Mouse (Mus musculus) myocyte (in vitro differentiated cells): ENCODE measurements around the gene Fbxl14.

Experiments
- CEBPB ChIP-seq: IDR thresholded peaks from 2 replicates; pipeline ENCODE4 v1.6.1; 2011; ENCODE audit warnings: mild to moderate bottlenecking, moderate library complexity; ENCODE audit not compliant: poor library complexity, insufficient read depth, severe bottlenecking
- MAX ChIP-seq: IDR thresholded peaks from one replicate; pipeline ENCODE4 v1.6.1; 2011; ENCODE audit warnings: low read depth, mild to moderate bottlenecking, control low read depth
- MYOG ChIP-seq, 3 experiments: IDR thresholded peaks; one replicate each; pipeline ENCODE4 v1.6.1; 2011; ENCODE audit warnings: control low read depth in 2 of 3, low read depth in 2 of 3, mild to moderate bottlenecking in 2 of 3; ENCODE audit not compliant: insufficient read length in 2 of 3, control insufficient read depth in 1 of 3, insufficient read depth in 1 of 3
- POLR2A ChIP-seq: IDR thresholded peaks from one replicate; pipeline ENCODE4 v1.6.1; 2011; ENCODE audit warnings: low read depth, mild to moderate bottlenecking, control low read depth, moderate library complexity; ENCODE audit not compliant: insufficient read length
- SRF ChIP-seq: IDR thresholded peaks from one replicate; pipeline ENCODE4 v1.6.1; 2011; ENCODE audit warnings: low read depth; ENCODE audit not compliant: control insufficient read depth, insufficient read length
- TCF12 ChIP-seq: IDR thresholded peaks from one replicate; pipeline ENCODE4 v1.6.1; 2011; ENCODE audit warnings: mild to moderate bottlenecking, control low read depth; ENCODE audit not compliant: poor library complexity, insufficient read depth, severe bottlenecking

DNA sequence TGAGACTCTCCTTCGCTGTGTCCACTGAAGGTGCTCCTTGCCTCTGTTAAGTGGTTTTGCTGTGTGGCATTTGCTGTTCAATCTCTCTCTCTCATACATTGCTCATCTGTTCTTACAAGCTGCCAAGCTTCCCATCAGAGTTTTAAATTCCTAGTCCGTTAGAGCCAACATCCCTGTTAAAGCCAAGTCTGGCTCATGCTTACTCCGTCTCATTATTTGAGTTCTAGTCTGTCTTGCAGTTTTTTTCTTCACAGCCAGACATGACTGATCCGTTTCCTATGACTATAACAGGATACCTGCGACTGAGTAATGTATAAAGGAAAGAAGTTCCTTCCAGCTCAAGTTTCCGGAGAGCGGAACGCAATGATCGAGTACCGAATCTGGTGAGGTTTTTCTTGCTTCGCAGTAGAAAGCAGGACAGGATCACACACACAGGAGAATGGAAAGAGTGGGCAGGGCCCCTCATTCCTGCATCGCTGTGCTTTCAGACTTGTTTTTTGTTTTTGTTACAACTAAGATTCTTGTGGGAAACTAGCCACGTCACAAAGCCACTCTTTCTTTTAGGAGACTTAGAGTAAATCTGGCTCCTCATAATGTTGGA, 30.1 kb downstream of the Fbxl14 start:
- TF ChIP-seq POLR2A: no peak
- no peak for TF ChIP-seq MYOG (IDR thresholded peaks at IDR 0.05; ENCODE audit: control insufficient read depth in 1 of 3, insufficient read depth in 1 of 3, insufficient read length in 2 of 3, low read depth in 2 of 3)
- no peak for TF ChIP-seq SRF
- TF ChIP-seq MAX: no peak
- TF ChIP-seq TCF12: no peak
- no peak for TF ChIP-seq CEBPB
